Mouse (Mus musculus): Measurements from ENCODE around the gene Ier5.

DNA sequence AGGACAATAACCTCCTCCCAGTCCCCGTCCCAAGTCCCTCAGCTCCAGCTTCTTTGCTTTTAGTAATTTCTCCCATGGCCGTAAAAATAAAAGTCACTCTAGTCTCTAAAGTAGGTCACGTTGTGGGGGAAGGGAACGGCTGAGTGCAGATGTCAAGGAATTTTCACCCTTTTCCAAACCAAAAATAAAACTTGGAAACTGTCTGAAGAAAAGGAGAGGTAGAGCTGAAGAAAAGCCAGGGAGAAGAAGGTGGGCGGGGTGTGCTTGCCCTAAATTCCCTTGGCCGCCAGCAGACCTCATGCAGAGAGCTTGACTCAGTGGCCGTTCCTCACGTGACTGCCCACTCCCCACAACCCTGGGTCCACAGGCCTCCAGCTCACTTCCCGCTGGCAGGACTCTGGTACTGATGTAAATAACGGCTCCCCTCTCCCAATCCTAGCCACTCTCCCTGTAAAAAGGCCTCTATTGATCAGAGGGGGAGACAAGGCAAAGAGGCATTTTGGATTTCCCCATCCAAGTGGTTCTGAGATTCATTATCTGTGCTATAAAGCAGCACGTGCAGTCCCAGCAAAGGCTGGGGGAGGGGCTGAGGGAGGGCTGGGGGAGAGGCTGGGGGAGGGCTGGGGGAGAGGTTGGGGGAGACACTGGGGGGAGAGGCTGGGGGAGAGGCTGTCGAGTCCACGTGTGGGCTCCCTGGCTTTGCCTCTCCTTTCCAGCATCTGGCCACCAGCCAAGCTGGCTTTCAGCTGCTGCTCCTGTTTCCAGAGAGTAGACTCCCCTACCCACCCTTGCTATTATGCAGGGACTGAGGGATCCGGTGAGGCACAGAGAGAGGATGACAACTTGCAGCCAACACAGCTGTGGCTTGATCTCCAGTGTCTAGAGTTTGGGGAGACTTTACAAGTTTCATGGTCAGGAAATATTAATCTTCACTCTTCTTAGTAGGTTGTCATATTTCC is 7.3 kb downstream of the Ier5 start:
- TF ChIP-seq CTCF (conservative IDR thresholded peaks at IDR 0.05; ENCODE audit: insufficient read depth, insufficient read length, low read depth, low read length): no peak
- TF ChIP-seq POLR2A (IDR thresholded peaks at IDR 0.05; ENCODE audit: low read depth, low read length): no peak
